Mouse (Mus musculus) G1E (cell line): ENCODE results near the gene Schip1. TPM values are rescaled to one million over a fixed set of nuclear protein-coding genes. Genes with fewer than 3 reads are reported as not detected.

Source experiments
- ATAC-seq: 2 replicates; pipeline ENCODE4 v1.8.0; 2016; ENCODE audit warnings: mild to moderate bottlenecking; ENCODE audit not compliant: insufficient number of reproducible peaks, poor library complexity, low FRiP score, severe bottlenecking; ENCODE audit errors: extremely low read depth
- DNase-seq: peaks from one replicate; pipeline ENCODE4 v3.0.0; 2012; ENCODE audit warnings: low spot score
- H3K27me3 ChIP-seq: 2 replicates; pipeline ENCODE4 v1.6.1; 2012; ENCODE audit warnings: mild to moderate bottlenecking, low read length, inconsistent platforms; ENCODE audit not compliant: insufficient read depth
- H3K36me3 ChIP-seq: replicated peaks from 2 replicates; pipeline ENCODE3; 2012; ENCODE audit warnings: mild to moderate bottlenecking, inconsistent platforms
- H3K4me1 ChIP-seq: 2 replicates; pipeline ENCODE4 v1.6.1; 2012; ENCODE audit warnings: low read depth, low read length, inconsistent platforms, mixed read lengths; ENCODE audit not compliant: insufficient read depth
- H3K4me3 ChIP-seq: 2 replicates; pipeline ENCODE4 v1.5.1; 2012; ENCODE audit warnings: low read depth, mild to moderate bottlenecking, inconsistent platforms, low read length, moderate library complexity, mixed read lengths
- H3K9me3 ChIP-seq: replicated peaks from 2 replicates; pipeline ENCODE4 v1.6.1; 2012; ENCODE audit warnings: inconsistent platforms
- CTCF ChIP-seq: IDR thresholded peaks from 2 replicates; pipeline ENCODE4 v1.5.1; 2012; ENCODE audit warnings: low read depth, low read length, inconsistent platforms, mixed read lengths
- GATA1 ChIP-seq: IDR thresholded peaks from 2 replicates; pipeline ENCODE4 v1.6.1; 2012; ENCODE audit warnings: borderline replicate concordance, low read length, inconsistent platforms, mixed read lengths
- GATA2 ChIP-seq: IDR thresholded peaks from 2 replicates; pipeline ENCODE4 v1.6.1; 2012; ENCODE audit warnings: low read depth, low read length, inconsistent platforms, borderline replicate concordance
- POLR2AphosphoS5 ChIP-seq: IDR thresholded peaks from 2 replicates; pipeline ENCODE4 v1.6.1; 2012; ENCODE audit warnings: low read depth, low read length, inconsistent platforms; ENCODE audit not compliant: insufficient replicate concordance
- TAL1 ChIP-seq: conservative IDR thresholded peaks from 2 replicates; pipeline ENCODE4 v1.6.1; 2012; ENCODE audit warnings: low read depth, low read length, inconsistent platforms, mixed read lengths
- polyA plus RNA-seq: library from polyadenylated mRNA; stranded (reverse); fragments of >175 nt; gene quantifications from 2 replicates; pipeline ENCODE4 v1.2.3, GENCODE M21; 2012
- total RNA-seq, 2 experiments: library from RNA; stranded (forward) in 1 of 2; stranded (reverse) in 1 of 2; fragments of 200-1000 nt in 1 of 2; fragments of >200 nt in 1 of 2; fragmentation: Nextera tagmentation in 1 of 2; gene quantifications; 2 replicates each; pipeline ENCODE4 v1.2.3; 2014 to 2017

The Schip1 gene
- total and polyA plus RNA-seq, 3 experiments: 0.16 TPM; not detected in 2

DNA sequence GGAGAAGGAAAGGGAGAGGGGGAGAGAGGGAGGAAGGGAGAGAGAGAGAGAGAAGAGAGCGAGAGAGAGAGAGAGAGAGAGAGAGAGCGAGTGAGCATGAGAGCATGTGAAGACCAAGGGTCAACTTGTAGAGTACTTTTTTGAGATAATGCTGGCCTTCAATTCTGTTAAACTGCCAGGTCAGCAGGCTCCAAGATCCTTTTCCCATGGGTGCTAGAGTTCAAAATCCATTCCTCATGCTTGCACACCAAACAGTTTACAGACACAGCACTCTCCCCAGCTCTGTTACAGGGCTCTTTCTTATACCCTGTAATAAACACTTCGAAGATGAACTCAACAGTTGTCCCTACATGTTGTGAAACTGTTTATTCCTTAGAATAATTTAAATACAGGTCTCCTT, 450.1 kb downstream of the Schip1 start:
- no peak for DNase-seq

DNA sequence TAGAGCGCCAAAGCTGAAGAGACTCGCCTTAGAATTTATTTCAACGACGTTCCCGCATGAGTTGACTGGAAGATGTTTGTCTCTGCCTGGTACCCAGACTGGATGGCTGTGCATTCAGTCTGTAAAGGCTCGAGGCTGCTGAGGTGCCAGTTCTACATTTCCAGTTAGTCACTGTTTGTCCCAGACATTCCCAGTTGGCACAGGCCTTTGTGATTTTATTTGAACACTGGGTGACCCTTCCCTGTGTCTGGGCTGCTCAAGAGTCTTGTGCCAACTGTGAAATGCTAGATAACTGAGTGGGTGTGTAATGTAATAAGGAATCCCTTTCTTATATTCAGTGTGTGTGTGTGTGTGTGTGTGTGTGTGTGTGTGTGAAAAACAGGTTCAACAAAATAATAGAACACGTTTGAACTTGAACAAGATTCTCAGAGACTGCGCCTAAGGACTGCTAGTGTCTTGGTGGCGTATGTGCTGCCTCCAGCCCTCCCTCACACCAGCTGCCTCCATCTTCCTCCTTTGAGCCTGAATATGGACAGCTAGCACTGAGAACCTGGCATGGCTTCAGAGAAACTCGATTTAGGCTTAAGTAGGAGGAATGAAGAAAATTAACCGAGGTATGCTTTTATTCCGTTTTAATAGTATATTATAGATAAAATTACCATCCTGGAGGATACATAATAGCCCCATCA, 451.9 kb downstream of the Schip1 start:
- Histone ChIP-seq H3K27me3 (no peaks in the 10 kb centered on the region), H3K36me3 (no peaks in the 10 kb centered on the region), H3K4me1 (no peaks in the 10 kb centered on the region), H3K9me3 (peaks cover 37% of the 10 kb centered on the region), H3K4me3 (no peak overlapping the region)
- TF ChIP-seq TAL1: no peak
- TF ChIP-seq GATA1: no peak
- no peak for TF ChIP-seq CTCF
- no peak for TF ChIP-seq POLR2AphosphoS5
- TF ChIP-seq GATA2: no peak
- DNase-seq (no peak), ATAC-seq (no peak)

More for the DNA sequence above, 450.1 kb downstream of the Schip1 start:
- H3K27me3 ChIP-seq: no peaks in the 10 kb centered on the region
- no peaks in the 10 kb centered on the region for H3K4me1 ChIP-seq
- no peak for ATAC-seq
- peaks cover 47% of the 10 kb centered on the region for H3K9me3 ChIP-seq
- H3K4me3 ChIP-seq: no peak overlapping the region
- H3K36me3 ChIP-seq: no peaks in the 10 kb centered on the region
- TF ChIP-seq TAL1: no peak
- no peak for TF ChIP-seq CTCF
- TF ChIP-seq POLR2AphosphoS5: no peak
- TF ChIP-seq GATA1: no peak

- no peak for DNase-seq
- no peaks in the 10 kb centered on the region for H3K27me3 ChIP-seq
- no peaks in the 10 kb centered on the region for H3K36me3 ChIP-seq
- H3K4me3 ChIP-seq: no peak overlapping the region
- TF ChIP-seq POLR2AphosphoS5 (no peak), CTCF (no peak), GATA2 (no peak), TAL1 (no peak), GATA1 (no peak)
- no peak for ATAC-seq
- H3K9me3 ChIP-seq: peaks cover 33% of the 10 kb centered on the region
- no peaks in the 10 kb centered on the region for H3K4me1 ChIP-seq
Observed at GRCm38 (mm10) chr3:68517236-68517635, 452.6 kb downstream of the Schip1 start.

- ATAC-seq: no peak
- no peak for DNase-seq
- H3K36me3 ChIP-seq: no peaks in the 10 kb centered on the region
- H3K27me3 ChIP-seq: no peaks in the 10 kb centered on the region
- H3K4me3 ChIP-seq: no peak overlapping the region
- H3K4me1 ChIP-seq: no peaks in the 10 kb centered on the region
- H3K9me3 ChIP-seq: peaks cover 25% of the 10 kb centered on the region
- TF ChIP-seq TAL1: no peak
- no peak for TF ChIP-seq GATA1
- TF ChIP-seq POLR2AphosphoS5: no peak
- TF ChIP-seq GATA2: no peak
- TF ChIP-seq CTCF: no peak
Observed at GRCm38 (mm10) chr3:68518041-68518440, 453.4 kb downstream of the Schip1 start.

DNA sequence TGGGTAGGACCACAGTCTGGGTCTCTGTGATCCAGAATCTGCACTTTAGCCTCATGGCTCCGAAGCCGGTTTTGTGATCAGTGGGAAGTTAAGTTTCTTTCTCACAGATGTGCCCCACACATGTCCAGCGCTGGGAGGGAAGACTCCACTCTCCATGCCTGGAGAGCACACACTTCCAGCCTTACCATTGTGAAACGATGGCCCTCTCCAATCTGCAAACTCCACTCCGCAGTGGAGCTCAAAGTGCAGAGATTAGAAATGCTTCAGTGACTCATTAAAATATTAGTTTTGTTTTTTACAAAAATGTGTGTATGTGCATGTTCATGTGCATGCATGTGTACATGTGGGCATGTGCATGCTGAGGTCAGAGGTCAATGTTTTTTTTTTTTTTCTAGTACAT, 454.0 kb downstream of the Schip1 start:
- TF ChIP-seq POLR2AphosphoS5 (no peak), GATA1 (no peak), GATA2 (no peak), TAL1 (no peak), CTCF (no peak)
- Histone ChIP-seq H3K36me3 (no peaks in the 10 kb centered on the region), H3K4me1 (no peaks in the 10 kb centered on the region), H3K27me3 (no peaks in the 10 kb centered on the region), H3K4me3 (no peak overlapping the region), H3K9me3 (peaks cover 19% of the 10 kb centered on the region)
- DNase-seq (no peak), ATAC-seq (no peak)

- TF ChIP-seq TAL1 (no peak), GATA2 (no peak), CTCF (no peak), POLR2AphosphoS5 (no peak), GATA1 (no peak)
- H3K27me3 ChIP-seq: no peaks in the 10 kb centered on the region
- peaks cover 30% of the 10 kb centered on the region for H3K9me3 ChIP-seq
- H3K4me3 ChIP-seq: no peak overlapping the region
- DNase-seq (no peak), ATAC-seq (no peak)
- no peaks in the 10 kb centered on the region for H3K4me1 ChIP-seq
- no peaks in the 10 kb centered on the region for H3K36me3 ChIP-seq
Observed at GRCm38 (mm10) chr3:68525361-68525878, 460.8 kb downstream of the Schip1 start.
